Mouse (Mus musculus) neural tube, embryonic 12.5 days (tissue): ENCODE results near the gene Tenm4. TPM values are rescaled to one million over a fixed set of nuclear protein-coding genes. Genes with fewer than 3 reads are reported as not detected.

Experiments
- ATAC-seq: fragments of 200-750 bp; cut with Nextera tagmentation; 2 replicates; pipeline ENCODE4 v1.8.0; 2017; ENCODE audit warnings: low read depth, mild to moderate bottlenecking, moderate TSS enrichment, moderate library complexity; ENCODE audit not compliant: low FRiP score
- H3K27ac ChIP-seq: fragments of 300-500 bp; sonication (generic); 2 replicates; pipeline ENCODE4 v1.5.1; 2016
- H3K27me3 ChIP-seq: fragments of 300-500 bp; sonication (generic); replicated peaks from 2 replicates; pipeline ENCODE4 v1.6.1; 2016; ENCODE audit warnings: mild to moderate bottlenecking
- H3K36me3 ChIP-seq: fragments of 300-500 bp; sonication (generic); 2 replicates; pipeline ENCODE4 v1.6.1; 2016; ENCODE audit warnings: mild to moderate bottlenecking
- H3K4me1 ChIP-seq: fragments of 300-500 bp; sonication (generic); 2 replicates; pipeline ENCODE4 v1.6.1; 2016
- H3K4me2 ChIP-seq: fragments of 300-500 bp; sonication (generic); replicated peaks from 2 replicates; pipeline ENCODE4 v1.6.1; 2016; ENCODE audit warnings: mild to moderate bottlenecking
- H3K4me3 ChIP-seq: fragments of 300-500 bp; sonication (generic); 2 replicates; pipeline ENCODE4 v1.5.1; 2016
- H3K9ac ChIP-seq: fragments of 300-500 bp; sonication (generic); 2 replicates; pipeline ENCODE4 v1.6.1; 2016; ENCODE audit warnings: mild to moderate bottlenecking
- H3K9me3 ChIP-seq: fragments of 300-500 bp; sonication (generic); 2 replicates; pipeline ENCODE4 v1.6.1; 2016; ENCODE audit warnings: mild to moderate bottlenecking
- WGBS: fragments of 180-500 bp; shearing (Covaris S2); methylation state at CpG from one replicate; pipeline ENCODE4 v1.1.7; 2016; 5-methylcytosine and 5-hydroxymethylcytosine counted together
- polyA plus RNA-seq: library from polyadenylated mRNA; unstranded; fragments of >200 nt; fragmentation: Nextera tagmentation; extraction: Ambion mirVana; gene quantifications from 2 replicates; pipeline ENCODE4 v1.2.1, GENCODE M21; 2016

Gene Tenm4
- polyA plus RNA-seq, 1 experiment from 2014 or later, result 33.0 TPM

GRCm38 (mm10) chr7:96154025-96154424 lies 17.0 kb upstream of the Tenm4 start:
- Histone ChIP-seq H3K9me3 (no peaks in the 10 kb centered on the region), H3K4me1 (peaks cover 11% of the 10 kb centered on the region; the same call in 1 of the 2 replicates), H3K4me3 (no peak overlapping the region), H3K27ac (no peak overlapping the region), H3K4me2 (no peak overlapping the region), H3K9ac (no peak overlapping the region), H3K27me3 (no peaks in the 10 kb centered on the region), H3K36me3 (no peaks in the 10 kb centered on the region)
- 92% methylated on average over 3 of the region's 3 CpGs for WGBS
- no peak for ATAC-seq

DNA sequence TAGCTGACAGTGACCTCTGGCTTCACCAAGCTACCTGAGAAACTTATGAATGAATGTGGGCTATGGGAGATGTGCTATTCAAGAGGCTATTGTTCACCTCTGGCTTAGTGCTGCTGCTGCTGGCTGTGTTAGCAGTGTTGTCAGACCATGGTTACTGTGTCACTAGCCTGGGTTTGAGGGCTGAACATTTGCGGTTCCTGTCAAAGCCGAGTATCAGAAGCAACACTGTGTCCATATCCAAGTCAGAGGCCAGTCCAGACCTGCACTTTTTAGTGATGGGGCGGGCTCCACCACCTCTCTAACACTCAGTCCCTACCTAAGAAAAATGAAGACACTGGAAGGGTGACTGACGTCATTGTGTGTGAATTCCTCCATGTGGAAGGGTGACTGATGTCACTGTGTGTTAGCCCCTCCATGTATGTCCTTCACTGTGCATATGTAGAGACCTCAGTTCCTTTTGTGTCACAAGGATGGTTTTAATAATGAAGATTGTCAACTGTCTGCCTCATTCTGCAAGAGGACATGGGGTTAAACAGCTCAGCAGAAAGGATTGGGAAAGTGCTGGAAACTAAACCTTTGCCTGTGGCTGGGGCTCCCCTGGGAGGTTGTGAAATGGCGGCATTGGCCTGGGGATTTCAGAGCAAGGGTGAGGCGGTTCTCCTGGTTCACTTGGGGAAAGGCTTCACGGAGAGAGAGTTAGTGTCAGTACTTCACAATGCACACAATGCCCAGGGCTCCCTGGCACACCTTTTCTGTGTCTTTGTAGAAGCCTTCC lies 14.4 kb upstream of the Tenm4 start:
- Histone ChIP-seq H3K9ac (no peak overlapping the region), H3K27me3 (no peaks in the 10 kb centered on the region)
- no peak for ATAC-seq

DNA sequence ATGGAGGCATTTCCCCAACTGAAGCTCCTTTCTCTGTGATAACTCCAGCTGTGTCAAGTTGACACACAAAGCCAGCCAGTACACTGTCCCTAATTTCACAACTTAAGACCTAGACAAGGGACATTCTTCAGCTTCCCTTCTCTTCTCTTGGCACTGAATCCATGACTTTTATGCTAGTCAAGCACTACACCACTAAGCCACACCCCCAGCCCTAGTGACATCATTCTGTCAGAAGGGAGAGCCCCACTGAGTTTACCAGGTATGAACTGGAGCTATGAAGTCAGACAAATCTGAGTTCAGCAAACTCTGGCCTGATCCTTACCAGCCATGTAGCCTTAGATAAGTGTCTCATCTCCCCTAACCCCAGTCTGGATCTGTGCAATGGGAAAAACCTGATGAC lies 6.9 kb upstream of the Tenm4 start:
- H3K9me3 ChIP-seq, result no peaks in the 10 kb centered on the region
- no peak overlapping the region for H3K4me3 ChIP-seq
- H3K27me3 ChIP-seq, result no peaks in the 10 kb centered on the region
- H3K9ac ChIP-seq, result no peak overlapping the region
- no peak overlapping the region for H3K27ac ChIP-seq
- H3K36me3 ChIP-seq, result no peaks in the 10 kb centered on the region
- H3K4me1 ChIP-seq, result peaks cover 8% of the 10 kb centered on the region
- no peak for ATAC-seq
- H3K4me2 ChIP-seq, result no peak overlapping the region

More for the DNA sequence above, 14.4 kb upstream of the Tenm4 start:
- H3K4me3 ChIP-seq, result no peak overlapping the region
- no peaks in the 10 kb centered on the region for H3K36me3 ChIP-seq
- WGBS, result 79% methylated on average over 7 of the region's 7 CpGs
- peaks cover 11% of the 10 kb centered on the region; the same call in 1 of the 2 replicates for H3K4me1 ChIP-seq
- no peaks in the 10 kb centered on the region for H3K9me3 ChIP-seq
- no peak overlapping the region for H3K4me2 ChIP-seq
- no peak overlapping the region for H3K27ac ChIP-seq

DNA sequence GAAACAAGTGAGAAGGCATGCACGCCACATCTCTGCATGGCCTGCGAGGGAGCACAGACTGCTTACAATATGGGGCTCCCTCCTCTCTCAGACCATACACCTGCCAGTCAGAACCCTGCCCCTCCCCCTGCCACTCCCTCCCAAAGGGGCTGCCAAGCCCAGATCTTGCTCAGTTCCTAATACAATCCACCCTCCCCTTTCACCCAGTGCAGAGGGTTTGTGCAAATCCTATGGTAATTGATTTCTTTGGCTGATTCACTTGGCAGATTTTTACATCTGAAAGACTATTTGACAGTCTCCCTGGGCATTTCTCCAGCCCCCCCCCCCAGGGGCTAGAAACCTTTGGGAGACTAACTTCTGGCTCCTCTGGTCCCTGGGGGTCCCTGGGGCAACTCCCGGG lies 2.1 kb upstream of the Tenm4 start:
- Histone ChIP-seq H3K9me3 (no peaks in the 10 kb centered on the region), H3K4me3 (no peak overlapping the region), H3K27me3 (no peaks in the 10 kb centered on the region), H3K4me1 (peaks cover 9% of the 10 kb centered on the region), H3K4me2 (no peak overlapping the region), H3K27ac (no peak overlapping the region), H3K36me3 (no peaks in the 10 kb centered on the region), H3K9ac (no peak overlapping the region)
- ATAC-seq, result peak; percentile 80
- 27% methylated on average over 3 of the region's 3 CpGs for WGBS

GRCm38 (mm10) chr7:96171596-96172563 lies 834 bp downstream of the Tenm4 start:
- Histone ChIP-seq H3K36me3 (no peaks in the 10 kb centered on the region), H3K4me1 (peaks cover 9% of the 10 kb centered on the region), H3K9me3 (no peaks in the 10 kb centered on the region), H3K4me3 (no peak overlapping the region), H3K9ac (no peak overlapping the region), H3K4me2 (no peak overlapping the region), H3K27ac (no peak overlapping the region), H3K27me3 (no peaks in the 10 kb centered on the region)
- WGBS, result 53% methylated on average over 11 of the region's 11 CpGs
- ATAC-seq, result no peak

DNA sequence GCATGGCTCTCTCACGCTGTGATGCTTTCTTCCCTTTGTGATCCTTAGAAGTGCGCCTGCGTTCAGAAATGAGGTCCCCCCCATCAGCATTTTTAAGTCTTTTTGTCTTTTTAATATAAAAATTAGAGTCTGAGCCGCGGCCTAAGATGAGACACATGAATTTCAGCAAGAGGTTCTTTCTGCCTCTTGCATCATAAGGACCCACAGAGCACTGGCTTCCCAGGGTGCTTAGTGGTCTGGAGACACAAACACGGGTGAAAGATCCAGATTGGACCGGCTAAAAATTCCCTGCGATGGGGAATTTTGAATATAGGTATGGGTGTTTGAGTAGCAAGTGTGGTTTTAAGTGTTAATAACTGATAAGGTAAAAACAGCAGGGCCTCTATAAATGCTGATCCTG lies 5.7 kb downstream of the Tenm4 start:
- no peak for ATAC-seq
- no peak overlapping the region for H3K4me3 ChIP-seq
- H3K9ac ChIP-seq, result no peak overlapping the region
- no peaks in the 10 kb centered on the region for H3K36me3 ChIP-seq
- no peaks in the 10 kb centered on the region for H3K4me1 ChIP-seq
- no peak overlapping the region for H3K4me2 ChIP-seq
- no peaks in the 10 kb centered on the region for H3K27me3 ChIP-seq
- H3K9me3 ChIP-seq, result no peaks in the 10 kb centered on the region
- 86% methylated on average over 8 of the region's 8 CpGs for WGBS
- no peak overlapping the region for H3K27ac ChIP-seq

- Histone ChIP-seq H3K27me3 (no peaks in the 10 kb centered on the region), H3K27ac (no peak overlapping the region), H3K9me3 (no peaks in the 10 kb centered on the region), H3K4me1 (no peaks in the 10 kb centered on the region), H3K36me3 (no peaks in the 10 kb centered on the region), H3K9ac (no peak overlapping the region), H3K4me3 (no peak overlapping the region), H3K4me2 (no peak overlapping the region)
- 88% methylated on average over 4 of the region's 4 CpGs for WGBS
- no peak for ATAC-seq
Measured at GRCm38 (mm10) chr7:96181751-96182150, 10.7 kb downstream of the Tenm4 start.

GRCm38 (mm10) chr7:96183195-96183594 lies 12.1 kb downstream of the Tenm4 start:
- Histone ChIP-seq H3K4me2 (no peak overlapping the region), H3K9ac (no peak overlapping the region), H3K4me1 (no peaks in the 10 kb centered on the region), H3K27me3 (no peaks in the 10 kb centered on the region), H3K27ac (no peak overlapping the region), H3K9me3 (no peaks in the 10 kb centered on the region), H3K4me3 (no peak overlapping the region), H3K36me3 (no peaks in the 10 kb centered on the region)
- ATAC-seq, result no peak
- 90% methylated on average over 1 of the region's 1 CpGs for WGBS

DNA sequence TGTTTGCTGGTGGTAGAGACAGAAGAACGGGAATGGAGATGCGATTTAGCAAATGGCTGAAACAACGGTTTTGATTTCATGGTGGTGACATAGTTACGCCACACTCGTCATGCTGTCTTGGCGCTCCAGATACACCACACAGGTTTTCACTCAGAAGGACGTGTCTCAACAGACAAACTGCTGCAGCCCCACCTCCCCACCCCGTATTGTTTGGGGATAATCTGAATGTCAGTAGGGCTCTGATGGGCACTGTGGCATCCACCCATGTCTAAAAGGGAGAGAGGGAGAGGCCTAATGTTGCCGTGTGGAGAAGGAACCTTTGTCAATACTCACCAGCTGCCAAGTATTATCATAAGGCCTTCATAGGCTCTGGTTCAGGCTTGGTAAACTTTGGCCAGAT lies 14.4 kb downstream of the Tenm4 start:
- Histone ChIP-seq H3K27ac (no peak overlapping the region), H3K9ac (no peak overlapping the region), H3K4me1 (no peaks in the 10 kb centered on the region), H3K4me2 (no peak overlapping the region), H3K27me3 (no peaks in the 10 kb centered on the region), H3K36me3 (no peaks in the 10 kb centered on the region), H3K4me3 (no peak overlapping the region), H3K9me3 (no peaks in the 10 kb centered on the region)
- WGBS, result 67% methylated on average over 9 of the region's 9 CpGs
- ATAC-seq, result no peak

DNA sequence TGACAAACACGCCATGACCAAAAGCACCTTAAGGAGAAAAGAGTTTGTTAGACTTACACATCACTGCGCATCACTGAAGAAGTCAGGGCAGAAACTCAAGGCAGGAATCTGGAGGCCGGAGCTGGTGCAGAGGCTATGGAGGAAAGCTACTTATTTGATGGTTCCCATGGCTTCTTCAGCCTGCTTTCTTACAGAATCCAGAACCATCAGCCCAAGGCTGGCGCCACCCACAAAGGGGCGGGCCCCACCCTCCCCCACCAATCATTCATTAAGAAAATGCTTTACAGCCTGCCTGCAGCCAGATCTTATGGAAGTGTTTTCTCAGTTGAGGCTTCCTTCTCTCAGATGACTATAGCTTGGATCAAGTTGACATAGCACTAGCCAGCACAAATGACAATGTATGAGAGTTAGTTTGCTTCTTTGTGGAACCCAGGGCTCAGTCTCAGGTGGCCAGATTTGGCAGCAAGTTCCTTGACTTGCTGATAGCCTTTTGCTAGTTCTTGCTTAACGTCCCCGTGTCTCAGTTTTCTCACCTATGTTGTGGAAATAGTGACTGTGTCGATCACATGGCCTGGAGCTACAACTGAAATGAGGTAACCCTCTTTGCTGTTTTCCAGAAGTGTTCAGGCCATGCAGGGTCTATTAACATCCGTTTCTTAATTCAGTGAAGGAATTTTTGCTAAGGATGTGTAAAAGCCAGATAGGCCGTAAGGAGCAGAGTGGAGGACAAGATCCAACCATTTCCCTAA lies 32.9 kb downstream of the Tenm4 start:
- Histone ChIP-seq H3K4me1 (0 out of 2 replicates have a peak, but pooled peaks cover 3% of the 10 kb centered on the region), H3K4me3 (no peak overlapping the region), H3K9me3 (no peaks in the 10 kb centered on the region), H3K27ac (no peak overlapping the region), H3K9ac (no peak overlapping the region), H3K36me3 (no peaks in the 10 kb centered on the region), H3K27me3 (peaks cover 11% of the 10 kb centered on the region; the same call in 1 of the 2 replicates), H3K4me2 (no peak overlapping the region)
- no peak for ATAC-seq
- WGBS, result 78% methylated on average over 10 of the region's 10 CpGs

DNA sequence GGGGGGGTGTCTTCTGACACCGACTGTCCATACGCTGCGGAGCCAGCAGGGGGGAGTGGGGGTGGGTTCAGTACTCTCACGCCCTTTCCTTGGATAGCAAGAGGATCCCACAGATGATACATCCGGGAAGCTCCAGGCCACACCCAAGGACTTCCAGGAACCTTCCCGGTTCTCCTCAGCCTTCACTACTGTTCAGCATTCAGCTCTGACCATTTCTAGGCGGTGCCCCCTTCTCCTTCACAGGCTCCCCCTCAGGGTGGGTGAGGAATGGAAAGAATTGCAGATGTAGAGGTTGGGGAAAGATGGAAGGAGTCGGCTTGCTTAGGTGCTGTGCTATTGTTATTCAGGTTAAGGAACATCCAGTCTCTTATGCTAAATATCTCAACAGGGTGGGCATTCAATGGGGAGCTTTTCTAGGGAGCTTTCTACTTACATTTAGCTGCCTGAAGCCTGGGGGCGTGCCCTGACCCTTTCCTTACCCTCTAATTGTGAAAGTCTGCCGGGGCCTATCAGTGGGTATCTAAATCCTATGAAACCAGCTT lies 33.8 kb downstream of the Tenm4 start:
- WGBS, result 26% methylated on average over 10 of the region's 10 CpGs
- Histone ChIP-seq H3K4me2 (no peak overlapping the region), H3K9ac (no peak overlapping the region), H3K36me3 (no peaks in the 10 kb centered on the region), H3K4me3 (no peak overlapping the region), H3K9me3 (no peaks in the 10 kb centered on the region), H3K4me1 (0 out of 2 replicates have a peak, but pooled peaks cover 3% of the 10 kb centered on the region), H3K27ac (no peak overlapping the region), H3K27me3 (peaks cover 11% of the 10 kb centered on the region; the same call in 1 of the 2 replicates)
- no peak for ATAC-seq
